Comparison of ENCODE assay signal across 25 mouse cellular contexts in the genomic region with DNA sequence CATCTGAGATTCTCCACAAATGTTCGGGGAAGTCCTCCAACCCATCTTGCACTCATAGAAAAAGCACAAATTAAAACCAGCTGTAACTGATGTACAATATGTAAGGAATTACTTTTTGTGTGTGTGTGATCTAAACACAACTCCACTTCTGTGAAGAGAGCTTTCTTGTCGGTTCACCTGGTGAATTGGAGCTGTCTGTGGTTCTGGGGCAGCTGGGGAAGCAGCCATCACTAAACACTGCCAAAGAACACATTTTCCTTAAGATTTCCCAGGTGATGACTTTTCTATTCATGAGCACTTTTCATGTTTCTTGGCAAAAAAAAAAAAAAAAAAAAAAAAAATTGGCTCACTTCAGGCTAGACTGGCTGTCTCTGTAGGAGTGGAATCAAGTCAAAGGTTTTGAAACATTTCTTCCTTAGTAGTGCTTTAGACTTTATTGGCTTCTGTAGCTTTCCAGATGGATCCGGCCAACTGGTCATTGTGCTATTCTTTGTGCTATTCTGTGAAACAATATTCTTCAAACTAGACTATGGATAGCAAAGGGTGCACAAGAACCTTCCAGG. TPM values are rescaled to one million over a fixed set of nuclear protein-coding genes. Genes with fewer than 3 reads are reported as not detected.
"Had no signal": no experiment of that assay in that cellular context is flagged by ENCODE, and none has a peak within 500 bp of the region (broad histone marks: within the 10 kb centered on the region; RNA-seq: fewer than 3 reads in every experiment).

No protein-coding gene starts in this region.

- H3K4me2 ChIP-seq: lung, embryonic 15.5 days; midbrain, embryonic 11.5 days; midbrain, embryonic 13.5 days; midbrain, embryonic 15.5 days; neural tube, embryonic 13.5 days; neural tube, embryonic 15.5 days had no signal

- H3K27ac ChIP-seq: lung, embryonic 15.5 days; macrophage; midbrain, embryonic 13.5 days; midbrain, embryonic 15.5 days; neural tube, embryonic 13.5 days; neural tube, embryonic 15.5 days had no signal

- H3K4me3 ChIP-seq: lung, embryonic 15.5 days; megakaryocyte, embryonic 14.5 days; midbrain, embryonic 13.5 days; midbrain, embryonic 15.5 days; neural tube, embryonic 13.5 days; neural tube, embryonic 15.5 days had no signal

- H3K36me3 ChIP-seq: lung, embryonic 15.5 days; midbrain, embryonic 13.5 days; midbrain, embryonic 15.5 days; neural tube, embryonic 13.5 days; neural tube, embryonic 15.5 days had no signal

- H3K9ac ChIP-seq: liver, postnatal 0 days; lung, embryonic 15.5 days; midbrain, embryonic 13.5 days; midbrain, embryonic 15.5 days; neural tube, embryonic 13.5 days; neural tube, embryonic 15.5 days had no signal

- H3K4me1 ChIP-seq: lung, embryonic 15.5 days; megakaryocyte, embryonic 14.5 days; midbrain, embryonic 13.5 days; midbrain, embryonic 15.5 days; neural tube, embryonic 13.5 days; neural tube, embryonic 15.5 days had no signal

- ATAC-seq: liver, postnatal 0 days; lung, postnatal 0 days; midbrain, embryonic 13.5 days; midbrain, embryonic 15.5 days had no signal

- H3K27me3 ChIP-seq: lung, embryonic 15.5 days; midbrain, embryonic 13.5 days; midbrain, embryonic 15.5 days; neural tube, embryonic 13.5 days; neural tube, embryonic 15.5 days had no signal

- DNase-seq: liver, postnatal 0 days; lung, adult 2 months; lung, postnatal 14 days; lung, postnatal 36 days; retina, postnatal 1 day; right cerebral cortex, adult 18-20 months; right cerebral cortex, postnatal 25 days; right cerebral cortex, postnatal 4 days; spleen, adult 18-20 months; thymus, adult 18-20 months; thymus, postnatal 25 days; thymus, postnatal 4 days had no signal

- H3K9me3 ChIP-seq: lung, embryonic 15.5 days; midbrain, embryonic 13.5 days; midbrain, embryonic 15.5 days; neural tube, embryonic 13.5 days; neural tube, embryonic 15.5 days had no signal

RNA-seq across cellular contexts. Expression of gene C9, which starts 18.3 kb away (rescaled TPM):
- polyA plus RNA-seq: lung, adult 2 months; lung, embryonic 15.5 days; lung, postnatal 0 days; macrophage; midbrain, embryonic 11.5 days; midbrain, embryonic 13.5 days; midbrain, embryonic 15.5 days; midbrain, postnatal 0 days; neural tube, embryonic 11.5 days; neural tube, embryonic 13.5 days; neural tube, embryonic 15.5 days; small intestine, adult 2 months; stomach, embryonic 14.5 days had no signal
